Mouse (Mus musculus): Measurements from ENCODE around the gene Lzts3.

Lzts3 gene

DNA sequence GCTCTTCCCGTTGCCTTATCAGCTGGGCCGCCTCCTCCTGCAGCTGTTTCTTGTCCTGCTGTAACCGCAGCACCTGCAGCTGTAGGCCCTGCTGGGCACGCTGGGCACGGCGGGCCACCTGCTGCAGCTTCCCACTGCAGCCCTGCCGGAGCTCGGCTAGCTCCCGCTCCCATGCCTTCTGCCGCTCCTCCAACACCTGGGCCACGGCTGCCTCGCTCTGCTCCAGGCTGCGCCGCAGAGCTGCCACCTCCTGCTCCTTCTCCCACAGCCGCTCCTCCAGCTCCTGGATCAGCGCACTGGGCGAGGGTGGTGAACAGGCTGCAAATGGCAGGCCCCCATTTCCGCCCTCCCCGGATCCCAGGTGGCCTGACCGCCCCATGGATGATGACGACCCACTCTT lies 6.8 kb downstream of the Lzts3 start:
- no peak for DNase-seq (ENCODE audit: low read depth, low spot score)

- no peak for DNase-seq (ENCODE audit: low read depth, low spot score)
Observed at GRCm38 (mm10) chr2:130634739-130635411, 7.7 kb downstream of the Lzts3 start.

DNA sequence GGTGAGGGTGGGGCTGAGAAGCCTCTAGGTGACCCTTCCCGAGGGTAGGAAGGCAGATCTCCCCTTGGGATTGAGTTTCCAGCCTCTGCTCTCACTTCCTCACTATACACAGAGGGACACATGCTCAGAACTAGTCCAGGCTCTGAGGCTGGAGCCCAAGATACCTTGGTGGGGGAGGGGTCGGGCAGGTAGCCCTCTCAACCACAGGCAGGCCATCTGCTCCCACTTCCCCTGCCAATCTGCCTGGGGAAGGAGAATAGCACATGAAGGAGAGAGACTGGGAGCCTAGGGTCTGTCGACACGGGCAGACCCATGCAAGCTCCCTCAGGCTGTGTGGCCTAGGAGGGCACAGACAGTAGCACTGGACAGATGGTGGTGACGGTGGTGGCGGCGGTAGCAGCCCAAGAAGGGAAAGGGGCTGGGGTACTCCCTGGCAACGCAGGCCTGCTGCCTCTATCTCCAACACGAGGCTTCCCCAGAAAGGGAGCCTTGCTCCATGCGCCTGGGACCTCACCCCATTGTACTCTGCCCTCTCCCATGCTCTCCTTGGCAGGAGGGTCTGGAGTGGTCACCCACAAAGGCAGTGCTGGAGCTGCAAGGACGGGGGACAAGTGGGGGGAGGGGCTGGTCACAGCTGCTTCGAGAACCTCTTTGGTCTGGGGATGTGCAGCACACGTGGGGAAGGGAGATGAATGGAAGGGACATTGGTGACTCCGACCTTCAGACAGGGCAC lies 8.4 kb downstream of the Lzts3 start:
- DNase-seq (ENCODE audit: low read depth, low spot score), result no peak

GRCm38 (mm10) chr2:130632887-130633675 lies 9.5 kb downstream of the Lzts3 start:
- DNase-seq (ENCODE audit: low read depth, low spot score), result no peak

- DNase-seq (ENCODE audit: low read depth, low spot score), result no peak
Observed at GRCm38 (mm10) chr2:130632416-130632815, 10.2 kb downstream of the Lzts3 start.

GRCm38 (mm10) chr2:130629839-130630203 lies 12.8 kb downstream of the Lzts3 start, which contains the start of the genes Fastkd5 and Ubox5:
TSS of gene Fastkd5 (minus strand) at chr2:130630027.
TSS of gene Ubox5 (minus strand) at chr2:130630038.
- peak; percentile 80 for DNase-seq (ENCODE audit: low read depth, low spot score)

- no peak for DNase-seq (ENCODE audit: low read depth, low spot score)
Observed at GRCm38 (mm10) chr2:130629080-130629838, 13.3 kb downstream of the Lzts3 start.

GRCm38 (mm10) chr2:130628424-130628823 lies 14.2 kb downstream of the Lzts3 start:
- DNase-seq (ENCODE audit: low read depth, low spot score), result no peak

DNA sequence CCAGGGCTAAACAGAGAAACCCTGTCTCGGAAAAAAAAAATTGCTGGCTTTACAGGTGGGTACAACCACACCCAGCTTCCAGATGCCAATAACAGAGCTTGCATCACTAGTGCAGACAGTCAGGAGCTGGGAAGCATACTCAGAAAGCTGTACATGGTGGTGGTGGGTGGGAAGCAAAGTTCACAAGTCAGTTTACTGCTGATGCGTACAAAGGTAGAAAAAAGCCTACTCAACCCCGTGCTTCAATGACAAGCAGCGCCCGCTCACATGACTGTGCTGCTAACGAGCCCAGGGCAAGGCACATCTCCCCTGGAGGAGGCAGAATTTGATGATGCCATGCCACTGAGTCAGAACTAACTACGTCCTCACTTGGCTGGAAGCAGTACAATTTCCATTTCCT lies 23.6 kb downstream of the Lzts3 start:
- DNase-seq (ENCODE audit: low read depth, low spot score), result no peak

DNA sequence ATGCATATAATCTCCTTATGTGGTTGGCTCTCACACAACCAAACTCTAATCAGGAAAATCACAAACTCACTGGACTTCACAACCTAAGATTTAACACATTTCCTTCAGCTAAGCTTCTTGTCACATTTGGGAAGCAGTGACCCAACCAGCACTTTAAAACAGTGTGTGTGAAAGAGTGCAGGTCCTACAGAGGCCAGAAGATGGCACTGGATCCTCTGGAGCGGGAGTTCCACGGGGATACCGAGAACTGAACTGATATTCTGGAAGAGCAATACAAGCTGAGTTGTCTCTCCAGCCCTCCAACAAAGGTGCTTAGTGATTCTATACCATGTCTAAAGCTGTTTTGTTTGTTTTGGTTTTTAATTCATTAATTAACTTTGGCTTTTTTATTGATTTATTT lies 29.5 kb downstream of the Lzts3 start:
- no peak for DNase-seq (ENCODE audit: low read depth, low spot score)

DNA sequence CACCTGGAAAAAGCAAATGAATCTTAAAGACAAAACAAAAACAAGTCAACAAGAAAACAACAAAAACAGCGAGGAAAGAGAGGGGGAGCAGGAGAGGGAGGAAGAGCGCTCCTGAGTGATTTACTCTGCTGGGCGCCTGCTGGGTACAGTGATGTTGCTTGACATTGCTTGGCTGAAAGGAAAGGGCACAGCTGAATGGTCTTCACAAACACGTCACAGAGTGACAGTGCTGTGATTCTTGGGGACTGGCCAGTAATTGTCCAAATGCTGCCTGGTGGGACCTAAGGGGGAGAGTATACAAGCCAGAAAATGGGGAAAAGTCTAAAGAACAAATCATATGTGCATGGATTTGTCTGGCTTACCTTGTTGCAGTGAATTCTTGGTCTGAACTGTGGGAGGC lies 40.4 kb downstream of the Lzts3 start:
- no peak for DNase-seq (ENCODE audit: low read depth, low spot score)

GRCm38 (mm10) chr2:130598399-130598798 lies 44.2 kb downstream of the Lzts3 start:
- DNase-seq (ENCODE audit: low read depth, low spot score), result no peak

- no peak for DNase-seq (ENCODE audit: low read depth, low spot score)
Observed at GRCm38 (mm10) chr2:130597601-130598010, 45.0 kb downstream of the Lzts3 start.

DNA sequence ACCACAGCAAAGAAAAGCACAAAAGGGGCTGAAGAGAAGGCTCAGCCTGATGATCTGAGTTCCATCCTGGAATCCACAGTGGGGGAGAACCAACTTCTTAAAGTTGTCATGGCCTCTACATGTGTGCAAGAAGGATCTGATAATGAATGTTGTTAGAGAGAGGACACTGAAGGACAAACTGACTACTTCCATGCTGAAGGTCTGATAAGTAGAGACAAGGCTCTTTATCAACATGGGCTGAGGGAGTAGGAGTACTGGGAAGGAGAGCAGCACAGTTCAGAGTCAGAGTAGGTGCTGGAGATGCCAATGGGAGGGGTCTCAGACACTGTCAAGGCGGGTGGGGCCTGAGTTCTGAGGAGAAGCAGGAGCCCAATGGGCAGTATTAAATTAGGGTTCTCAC lies 47.0 kb downstream of the Lzts3 start:
- DNase-seq (ENCODE audit: low read depth, low spot score), result no peak

- no peak for DNase-seq (ENCODE audit: low read depth, low spot score)
Observed at GRCm38 (mm10) chr2:130591016-130591415, 51.6 kb downstream of the Lzts3 start.

DNA sequence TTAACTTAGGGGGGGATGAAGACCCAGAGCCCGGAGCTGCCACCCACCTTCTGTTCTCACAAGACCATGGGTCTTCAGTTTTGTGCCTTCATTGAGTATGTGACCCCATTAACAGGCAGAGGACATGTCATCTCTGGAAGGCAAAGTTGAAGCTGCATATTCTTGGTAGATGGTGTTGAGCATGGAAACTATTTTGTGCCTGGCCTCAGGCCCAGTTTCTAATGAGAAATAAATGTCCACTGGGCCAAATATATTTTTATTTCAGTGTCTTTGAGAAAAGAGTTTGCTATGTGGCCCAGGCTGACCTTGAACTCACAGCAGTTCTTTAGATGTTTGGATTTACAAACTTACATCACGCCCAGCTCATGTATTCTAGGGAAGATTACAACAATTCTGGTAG lies 52.8 kb downstream of the Lzts3 start:
- no peak for DNase-seq (ENCODE audit: low read depth, low spot score)

- DNase-seq (ENCODE audit: low read depth, low spot score), result no peak
Observed at GRCm38 (mm10) chr2:130589157-130589556, 53.4 kb downstream of the Lzts3 start.

DNA sequence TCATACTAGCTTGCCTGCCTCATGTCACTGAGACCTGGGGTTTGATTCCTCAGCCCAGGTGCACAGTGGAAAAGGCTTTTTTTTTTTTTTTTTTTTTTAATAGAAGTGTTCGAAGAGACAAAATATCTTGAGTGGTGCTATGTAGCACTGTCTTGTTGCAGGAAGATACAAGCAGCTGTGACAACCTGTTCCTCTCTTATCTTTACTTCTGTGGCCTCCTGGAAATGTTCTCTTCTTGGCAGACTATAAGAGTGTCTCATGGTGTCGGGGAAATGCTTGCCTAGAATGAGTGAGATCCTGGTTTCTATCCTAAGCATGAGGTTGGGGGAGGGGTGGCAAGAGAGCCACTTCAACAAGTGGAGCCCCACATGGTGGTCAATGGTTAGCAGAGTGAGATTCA lies 54.2 kb downstream of the Lzts3 start:
- DNase-seq (ENCODE audit: low read depth, low spot score), result no peak

DNA sequence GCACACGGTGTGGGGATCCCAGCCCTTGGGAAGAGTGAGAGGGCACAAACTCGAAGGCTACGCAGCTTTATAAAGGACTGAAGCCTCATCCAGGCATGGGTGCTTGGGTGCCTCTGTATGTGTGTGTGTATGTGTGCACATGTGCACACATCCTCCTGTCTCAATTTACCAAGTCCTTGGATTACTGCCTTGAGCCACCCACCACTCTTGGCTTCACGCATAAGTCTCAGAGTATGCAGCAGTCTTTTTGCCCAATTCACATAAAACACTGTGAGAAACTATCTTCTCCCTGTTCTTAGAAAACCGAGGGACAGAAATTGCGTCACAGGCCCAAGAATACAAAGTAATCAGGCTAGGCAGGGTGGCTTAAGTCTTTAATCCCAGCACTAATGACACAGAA lies 56.6 kb downstream of the Lzts3 start:
- DNase-seq (ENCODE audit: low read depth, low spot score), result no peak

DNA sequence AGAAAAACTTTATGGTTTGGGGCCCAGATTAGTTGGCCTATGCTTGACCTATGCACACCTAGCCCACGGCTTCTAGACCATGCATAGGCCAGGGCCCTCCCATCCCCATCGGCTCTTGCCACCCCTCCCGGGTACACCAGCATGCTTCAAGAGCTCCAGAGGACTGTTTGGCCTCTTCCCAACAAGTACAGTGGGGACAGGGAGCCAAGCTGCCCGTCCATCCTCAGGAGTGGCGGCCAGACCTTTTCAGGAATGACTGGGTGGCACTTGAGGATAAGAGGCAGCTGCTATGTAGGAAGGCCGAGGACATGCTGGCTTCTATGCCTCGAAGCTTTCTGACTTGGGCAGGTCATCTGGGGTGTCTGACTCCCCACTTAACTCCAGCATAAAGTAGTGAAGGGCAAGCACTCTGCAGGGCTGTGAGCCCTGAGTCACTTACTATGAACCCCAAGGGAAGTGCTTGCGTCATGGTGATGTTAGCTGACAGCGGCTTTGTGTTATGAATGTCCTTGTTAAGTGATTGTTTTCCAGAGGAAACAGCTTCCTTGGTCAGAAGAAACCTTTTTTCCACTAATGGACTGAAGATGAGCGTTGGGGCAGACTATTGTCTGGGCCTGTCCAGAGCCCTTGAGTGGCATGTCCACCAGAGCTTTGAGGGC lies 58.6 kb downstream of the Lzts3 start:
- DNase-seq (ENCODE audit: low read depth, low spot score), result no peak

Measured in c-Kit-negative CD71-positive TER-119-positive erythroid progenitor cells, embryonic 14.5 days (primary cell).